Mouse (Mus musculus): ENCODE measurements at regions not wholly inside any gene's neighbourhood (a gene's known extent, or its start where the extent isn't known, plus 50 kb on each side); places are given as distances from the start of the nearest gene placed in this dataset.

- TF ChIP-seq CTCF (IDR thresholded peaks at IDR 0.05; ENCODE audit: low read depth) (no peak), EP300 (IDR thresholded peaks at IDR 0.05; ENCODE audit: low read depth) (no peak)
Measured at GRCm38 (mm10) chr19:59684292-59684691, 226.1 kb downstream of the Emx2 start.
